Mouse (Mus musculus): Measurements from ENCODE around the gene Olfr1377. TPM values are rescaled to one million over a fixed set of nuclear protein-coding genes. Genes with fewer than 3 reads are reported as not detected.

The Olfr1377 gene
- not detected in 2 replicates for polyA plus RNA-seq (2015; fragmentation: Nextera tagmentation; extraction: Ambion mirVana)

DNA sequence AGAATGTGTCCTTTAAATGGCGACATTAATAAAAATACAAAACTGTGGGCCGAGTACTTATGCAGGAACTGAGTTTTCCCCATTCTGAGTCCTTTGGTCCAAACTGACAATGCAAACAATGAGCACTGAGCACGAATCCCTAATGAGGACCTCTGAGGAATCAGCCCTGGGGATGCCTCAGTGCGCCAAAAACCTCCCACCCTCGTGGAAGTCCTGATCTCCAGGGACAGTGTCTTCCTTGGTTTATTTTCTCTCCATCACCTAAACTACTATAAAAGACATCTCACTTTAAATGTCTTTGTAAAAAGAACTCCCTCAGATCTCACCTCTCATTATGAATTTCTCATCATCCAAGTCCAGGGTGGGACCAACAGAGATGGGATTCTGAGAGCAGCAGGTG, at the start of gene Olfr1377:
Gene Olfr1377 (plus strand): TSS at position 301 of the 400 bp plus-strand sequence.

DNA sequence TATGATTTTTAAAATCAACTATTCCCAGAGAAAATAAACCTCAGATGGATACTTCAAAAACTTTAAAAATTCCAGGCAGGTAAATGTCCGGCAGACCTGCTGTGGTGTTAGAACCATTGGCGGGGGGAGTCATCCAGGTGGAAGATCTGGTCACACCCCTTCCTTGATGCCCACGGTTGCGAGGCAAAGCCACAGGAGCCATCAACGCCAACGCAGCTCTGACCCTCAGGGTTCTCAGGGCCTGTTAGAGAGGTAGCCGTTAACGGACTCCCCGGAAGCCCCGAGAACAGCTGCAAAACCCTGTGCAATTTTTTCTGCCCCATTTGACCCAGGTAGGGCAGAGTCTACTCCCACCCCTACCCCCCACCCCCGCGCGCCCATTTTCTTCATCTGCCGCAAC, 38.3 kb upstream of the Olfr1377 start, which contains the start of gene 4933414I15Rik:
Gene 4933414I15Rik (minus strand): TSS at position 260 of the 400 bp plus-strand sequence.

DNA sequence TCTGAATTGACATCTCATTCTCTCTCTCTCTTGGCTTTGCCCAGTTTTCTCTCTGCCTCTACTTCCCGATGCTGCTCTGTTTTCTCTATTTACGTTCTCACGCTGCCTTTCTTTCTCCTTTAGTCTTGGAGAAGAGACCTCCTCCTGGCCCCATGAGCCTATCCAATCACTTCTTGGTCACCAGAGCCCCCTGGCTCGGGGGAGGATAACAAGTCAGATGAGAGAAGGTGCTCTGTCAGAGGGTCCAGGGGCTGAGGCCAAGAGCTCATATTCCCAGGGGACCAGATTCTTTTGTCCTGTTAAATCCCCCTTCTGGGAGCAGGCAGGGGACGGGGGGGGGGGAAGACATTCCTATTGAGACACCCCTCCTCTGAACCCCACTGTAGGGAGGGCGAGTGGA, 28.1 kb upstream of the Olfr1377 start, which contains the start of gene Prop1:
Gene Prop1 (minus strand): TSS at position 101 of the 400 bp plus-strand sequence.

DNA sequence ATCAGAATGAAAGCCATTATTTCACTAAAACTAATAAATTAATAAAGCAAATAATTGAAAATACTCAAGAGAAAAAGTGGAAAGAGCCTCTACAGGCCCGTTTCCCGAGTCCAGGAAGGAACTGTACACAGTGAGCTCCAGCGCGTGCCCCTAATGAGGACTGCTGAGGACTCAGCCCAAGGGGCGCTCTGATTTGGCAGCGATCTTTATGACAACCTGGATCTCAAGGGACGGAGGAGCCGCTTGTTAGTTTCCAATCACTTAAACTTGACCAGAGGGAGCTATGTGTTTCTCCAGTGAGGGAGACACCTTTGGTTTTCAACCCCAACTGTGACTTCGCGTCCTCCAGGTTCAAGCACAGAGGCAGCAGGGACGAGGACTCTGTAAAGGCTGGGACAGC, 15.5 kb upstream of the Olfr1377 start, which contains the start of gene Olfr1378:
Gene Olfr1378 (plus strand): TSS at position 301 of the 400 bp plus-strand sequence.

DNA sequence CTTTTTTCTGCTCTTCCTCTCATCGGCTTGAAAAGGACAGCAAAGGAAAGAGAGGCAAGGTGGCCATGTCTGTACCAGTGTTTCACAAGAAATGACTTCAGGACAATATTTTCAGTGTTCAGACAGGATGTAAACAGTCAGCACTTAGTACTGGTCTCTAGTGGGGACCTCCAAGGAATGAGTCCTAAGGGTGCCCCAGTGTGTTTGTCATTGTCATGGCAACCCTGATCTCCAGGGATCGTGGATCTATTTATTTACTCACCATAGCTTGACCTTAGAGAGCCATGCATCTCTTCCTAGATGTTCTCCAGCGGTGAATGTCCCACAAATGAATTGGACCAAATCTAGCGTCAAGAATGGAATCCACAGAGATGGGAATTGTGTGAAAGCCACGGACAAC, 21.5 kb downstream of the Olfr1377 start, which contains the start of gene Olfr51:
Gene Olfr51 (plus strand): TSS at position 301 of the 400 bp plus-strand sequence.

DNA sequence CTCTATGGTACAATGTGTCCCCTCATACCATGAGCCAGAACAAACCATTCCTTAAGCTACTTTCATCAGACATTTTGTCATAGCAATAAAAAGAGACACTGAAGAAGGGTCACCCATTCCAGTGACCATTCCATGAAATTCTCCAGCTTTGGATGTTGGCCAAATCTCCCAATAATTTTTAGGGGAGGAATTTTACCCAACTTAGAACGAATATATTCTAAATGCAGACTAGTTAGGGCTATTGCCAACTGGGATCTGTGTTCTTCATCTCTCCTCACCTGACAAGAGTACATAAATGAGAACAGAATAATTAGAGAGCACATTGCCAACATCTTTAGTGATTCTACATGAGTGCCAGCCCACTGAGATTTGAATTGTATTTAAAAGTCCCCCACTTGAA, 32.2 kb downstream of the Olfr1377 start, which contains the start of gene Olfr54:
Gene Olfr54 (plus strand): TSS at position 301 of the 400 bp plus-strand sequence.

Other genes starting within 250 kb of the Olfr1377 start
- gene Zfp354c, start 154.2 kb upstream of the Olfr1377 start, polyA plus RNA-seq (2015; fragmentation: Nextera tagmentation; extraction: Ambion mirVana) = 7.7 and 7.9 TPM in 2 replicates
- gene Zfp879, start 140.4 kb upstream of the Olfr1377 start, polyA plus RNA-seq (2015; fragmentation: Nextera tagmentation; extraction: Ambion mirVana) = 0.63 and 0.91 TPM in 2 replicates
- not detected in 2 replicates for gene Grm6, start 131.3 kb upstream of the Olfr1377 start, polyA plus RNA-seq (2015; fragmentation: Nextera tagmentation; extraction: Ambion mirVana)
- gene Zfp454, start 94.3 kb upstream of the Olfr1377 start, polyA plus RNA-seq (2015; fragmentation: Nextera tagmentation; extraction: Ambion mirVana) = 1.4 and 2.1 TPM in 2 replicates
- 2.6 and 4.4 TPM in 2 replicates for gene Zfp2, start 65.8 kb upstream of the Olfr1377 start, polyA plus RNA-seq (2015; fragmentation: Nextera tagmentation; extraction: Ambion mirVana)
- 1.0 and 1.2 TPM in 2 replicates for gene Zfp354b, start 50.3 kb upstream of the Olfr1377 start, polyA plus RNA-seq (2015; fragmentation: Nextera tagmentation; extraction: Ambion mirVana)
- gene 4933414I15Rik, start 38.2 kb upstream of the Olfr1377 start, polyA plus RNA-seq (2015; fragmentation: Nextera tagmentation; extraction: Ambion mirVana) = not detected in 2 replicates
- not detected in 2 replicates for gene Prop1, start 28.2 kb upstream of the Olfr1377 start, polyA plus RNA-seq (2015; fragmentation: Nextera tagmentation; extraction: Ambion mirVana)
- not detected in 2 replicates for gene Olfr1378, start 15.4 kb upstream of the Olfr1377 start, polyA plus RNA-seq (2015; fragmentation: Nextera tagmentation; extraction: Ambion mirVana)
- gene Olfr51, start 21.6 kb downstream of the Olfr1377 start, polyA plus RNA-seq (2015; fragmentation: Nextera tagmentation; extraction: Ambion mirVana) = not detected in 2 replicates
- not detected in 2 replicates for gene Olfr54, start 32.3 kb downstream of the Olfr1377 start, polyA plus RNA-seq (2015; fragmentation: Nextera tagmentation; extraction: Ambion mirVana)
- not detected in 2 replicates for gene Olfr1375, start 66.1 kb downstream of the Olfr1377 start, polyA plus RNA-seq (2015; fragmentation: Nextera tagmentation; extraction: Ambion mirVana)
- 4.1 TPM in 2 replicates for gene Zfp354a, start 77.3 kb downstream of the Olfr1377 start, polyA plus RNA-seq (2015; fragmentation: Nextera tagmentation; extraction: Ambion mirVana)
- not detected in 2 replicates for gene Gm12569, start 238.5 kb downstream of the Olfr1377 start, polyA plus RNA-seq (2015; fragmentation: Nextera tagmentation; extraction: Ambion mirVana)

Measured in skeletal muscle tissue, postnatal 0 days (tissue).